Mouse (Mus musculus) telencephalon, adult 2 months (tissue): ENCODE measurements at regions not wholly inside any gene's neighbourhood (a gene's known extent, or its start where the extent isn't known, plus 50 kb on each side); places are given as distances from the start of the nearest gene placed in this dataset.
"Not testable (repeated sequence)": the region's sequence is repeated elsewhere in the genome, so short reads cannot be mapped to it uniquely, and the experiment has no call there.

ENCODE experiments used
- DNase-seq: peaks from one replicate; pipeline ENCODE4 v3.0.0-alpha.2; 2011; ENCODE audit warnings: low read depth, low spot score

DNA sequence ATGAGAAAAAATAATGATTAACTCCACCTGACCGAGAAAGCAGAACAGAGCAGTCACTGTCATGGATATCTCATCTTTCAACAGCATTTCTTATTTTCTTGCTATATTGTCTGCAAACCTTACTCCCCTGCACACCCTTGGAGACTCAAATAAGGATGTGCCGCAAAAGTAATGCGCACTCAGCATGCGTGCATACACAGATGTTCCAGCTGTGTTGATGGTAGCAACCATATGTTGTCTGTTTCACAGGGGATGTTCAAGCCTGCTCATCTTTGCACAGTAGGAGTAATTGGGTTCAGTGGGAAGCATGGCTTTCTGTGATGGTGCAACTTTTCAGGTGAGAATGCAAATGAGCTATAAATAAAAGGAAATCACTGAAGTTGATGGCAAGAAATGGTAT, 1182.9 kb upstream of the Manea start:
- no peak for DNase-seq

GRCm38 (mm10) chr4:27520295-27520694, 1173.6 kb upstream of the Manea start:
- no peak for DNase-seq

DNA sequence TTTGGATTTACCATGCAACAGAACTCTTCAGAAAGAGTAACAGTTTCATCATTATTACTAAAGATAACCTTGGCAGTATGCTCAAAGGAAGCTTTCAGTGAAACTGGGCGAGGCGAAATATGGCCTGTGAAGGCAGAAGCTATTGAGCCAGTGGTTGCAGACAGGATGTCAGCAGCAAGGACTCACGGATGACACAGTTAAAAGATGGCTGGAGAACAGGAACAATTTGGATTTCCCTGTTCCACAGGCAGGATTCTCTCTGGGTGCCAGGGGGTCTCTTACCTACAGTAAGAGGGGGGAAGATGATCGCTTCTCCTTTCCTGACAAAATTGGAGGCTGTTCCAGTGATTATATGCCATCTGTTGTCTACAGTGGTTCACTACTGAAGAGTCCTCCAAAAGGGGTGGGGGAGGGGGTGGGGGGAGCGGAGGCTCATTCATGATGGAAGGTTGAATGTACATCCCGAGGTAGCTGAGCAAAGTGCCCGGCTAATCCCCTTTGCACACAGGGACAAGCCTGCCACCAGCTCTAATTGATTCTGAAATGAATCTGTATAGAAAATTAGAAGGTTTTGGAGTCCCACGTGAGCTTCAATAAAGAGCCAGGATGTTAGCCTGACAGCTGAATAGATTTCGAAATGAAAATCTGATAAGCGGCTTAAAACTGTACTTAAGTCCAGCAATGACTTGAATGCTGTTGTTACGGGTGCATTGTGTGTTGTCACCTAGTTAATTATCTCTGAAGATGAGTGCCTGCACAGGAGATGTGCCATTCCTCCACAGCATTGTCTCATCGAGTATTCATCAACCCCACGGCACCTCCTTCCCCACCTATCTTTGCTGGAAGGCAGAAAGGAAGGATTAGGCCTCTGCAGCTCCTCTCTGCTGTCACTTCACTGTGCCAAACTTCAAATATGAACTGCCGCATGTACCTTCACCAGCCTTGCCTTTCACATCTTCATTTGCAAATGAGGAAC, 1158.4 kb upstream of the Manea start:
- no peak for DNase-seq

DNA sequence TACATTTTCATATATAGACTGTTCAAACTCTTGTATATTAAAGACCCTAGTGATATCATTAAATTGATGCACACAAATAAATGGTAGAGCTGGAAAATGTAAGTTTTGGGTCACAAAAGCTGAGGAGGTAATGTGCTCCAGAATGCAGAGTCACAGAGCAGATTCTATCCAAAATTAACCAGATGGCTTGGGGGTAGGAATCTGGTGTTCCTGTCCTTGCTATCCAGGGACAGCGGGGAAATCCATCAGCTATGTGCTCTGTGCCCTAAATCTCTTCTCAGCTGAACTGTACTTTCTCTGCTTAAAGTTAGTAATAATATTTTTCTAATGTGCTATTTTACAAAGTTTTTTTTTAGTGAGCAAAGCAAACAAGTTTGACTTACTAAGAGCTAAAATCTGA, 1151.2 kb upstream of the Manea start:
- DNase-seq: no peak

DNA sequence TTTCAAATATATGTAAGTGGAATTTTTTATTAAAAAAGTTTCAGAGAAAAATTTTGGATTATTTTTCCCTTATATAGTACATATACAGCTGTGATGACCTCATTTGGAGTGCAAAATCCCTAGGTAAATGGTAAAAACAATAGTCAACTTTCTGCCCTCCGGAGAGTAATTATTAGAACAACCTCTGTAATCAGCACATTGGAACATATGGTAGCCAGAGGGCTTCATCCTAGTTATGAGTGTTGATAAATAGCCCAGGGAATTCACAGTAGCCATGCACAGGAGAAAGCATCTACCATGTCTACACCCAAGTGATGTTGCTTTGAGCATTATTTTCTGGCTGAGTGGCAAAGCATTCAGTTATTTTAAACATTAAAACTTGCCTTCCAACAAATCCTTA, 1150.6 kb upstream of the Manea start:
- no peak for DNase-seq

- no peak for DNase-seq
Measured at GRCm38 (mm10) chr4:27491312-27491711, 1144.6 kb upstream of the Manea start.

DNA sequence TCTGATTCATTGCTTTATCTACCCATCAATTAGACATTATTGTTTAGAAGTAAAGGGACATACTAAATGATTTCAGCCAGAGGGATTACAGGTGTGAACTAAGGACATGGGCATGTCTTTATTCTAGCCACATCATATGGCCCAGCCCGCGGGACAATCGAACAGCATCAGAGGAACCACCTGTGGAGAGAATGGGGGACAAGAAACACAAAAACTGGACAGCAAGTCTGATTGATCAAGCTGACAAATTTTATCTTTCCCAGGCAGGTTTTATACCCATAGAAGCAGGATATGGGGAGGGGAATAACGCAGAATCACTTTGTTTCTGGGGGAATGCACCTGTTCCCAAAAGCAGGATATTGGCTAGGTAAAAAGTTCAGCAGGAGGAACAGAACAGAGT, 1103.2 kb upstream of the Manea start:
- no peak for DNase-seq

DNA sequence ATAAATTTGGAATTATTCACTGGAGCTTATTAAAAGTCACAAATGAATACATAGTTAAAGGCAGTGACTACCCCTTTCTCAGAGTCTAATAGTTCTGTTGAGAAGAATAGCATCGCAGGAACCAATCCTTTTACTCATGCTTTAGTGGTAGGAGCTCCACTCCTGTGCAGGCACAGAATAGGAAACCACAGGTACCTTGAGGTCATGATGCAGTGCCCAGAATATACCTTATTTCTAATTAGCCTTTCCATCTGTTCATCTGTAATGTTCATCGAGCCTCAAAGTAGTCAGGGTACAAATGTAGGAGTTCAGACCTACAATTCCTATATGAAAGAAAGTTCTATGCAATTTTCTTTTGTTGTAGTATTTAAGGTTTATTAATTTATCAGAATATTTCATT, 1099.6 kb upstream of the Manea start:
- no peak for DNase-seq

- DNase-seq: no peak
Measured at GRCm38 (mm10) chr4:27429210-27429789, 1082.6 kb upstream of the Manea start.

DNA sequence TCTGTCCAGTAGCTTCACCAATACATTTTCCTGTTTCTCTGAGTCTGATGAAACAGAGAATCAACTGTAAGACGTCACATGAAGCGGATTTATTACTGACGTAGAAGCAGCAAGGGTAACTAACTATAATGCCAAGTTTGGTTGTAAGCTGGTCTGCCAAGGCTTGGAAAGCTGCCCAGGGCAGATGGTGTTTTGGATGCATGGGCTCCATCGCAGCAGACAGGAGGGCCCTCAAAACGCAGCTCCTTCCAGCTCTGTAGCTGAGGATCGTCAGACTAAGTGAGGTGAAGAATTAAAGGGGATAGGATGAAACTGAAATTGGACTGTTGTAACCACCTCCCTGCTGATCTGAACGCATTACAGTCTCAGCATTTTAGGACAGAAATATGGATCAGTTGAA, 1079.2 kb upstream of the Manea start:
- DNase-seq: peak; percentile 40

- DNase-seq: no peak
Measured at GRCm38 (mm10) chr4:27423846-27424245, 1077.2 kb upstream of the Manea start.

GRCm38 (mm10) chr4:27418517-27418916, 1071.8 kb upstream of the Manea start:
- DNase-seq: no peak

DNA sequence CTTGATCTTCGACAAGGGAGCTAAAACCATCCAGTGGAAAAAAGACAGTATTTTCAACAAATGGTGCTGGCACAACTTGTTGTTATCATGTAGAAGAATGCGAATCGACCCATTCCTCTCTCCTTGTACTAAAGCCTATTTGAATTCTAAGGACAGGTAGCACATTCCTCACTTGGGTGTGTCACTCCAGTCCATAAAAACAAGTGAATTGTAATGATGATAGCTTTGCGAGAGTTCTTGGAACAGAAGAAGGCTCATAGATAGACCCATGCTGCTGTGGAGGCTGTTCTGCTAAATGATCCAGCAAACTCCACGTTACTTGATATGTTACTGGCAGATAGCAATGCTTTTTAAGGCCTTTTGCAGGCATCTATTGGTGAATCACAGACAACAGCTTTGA, 1038.2 kb upstream of the Manea start:
- DNase-seq: not testable (repeated sequence)

- DNase-seq: no peak
Measured at GRCm38 (mm10) chr4:27346892-27347291, 1000.2 kb upstream of the Manea start.

GRCm38 (mm10) chr4:27333279-27333678, 986.6 kb upstream of the Manea start:
- no peak for DNase-seq
